Mouse (Mus musculus) C2C12 (cell line): ENCODE measurements around the gene Zfp266. TPM values are rescaled to one million over a fixed set of nuclear protein-coding genes. Genes with fewer than 3 reads are reported as not detected.

ENCODE experiments used
- H3K27me3 ChIP-seq: one replicate; pipeline ENCODE4 v1.6.1; 2011; ENCODE audit not compliant: control insufficient read depth, insufficient read depth, insufficient read length
- H3K36me3 ChIP-seq: one replicate; pipeline ENCODE4 v1.6.1; 2011; ENCODE audit not compliant: control insufficient read depth, insufficient read depth
- H3K4me3 ChIP-seq: one replicate; pipeline ENCODE4 v1.5.1; 2011; ENCODE audit warnings: mild to moderate bottlenecking, control low read depth; ENCODE audit not compliant: poor library complexity, insufficient read depth, severe bottlenecking
- H3K79me2 ChIP-seq: one replicate; pipeline ENCODE4 v1.6.1; 2011; ENCODE audit not compliant: control insufficient read depth, insufficient read depth
- H3K79me3 ChIP-seq: one replicate; pipeline ENCODE4 v1.6.1; 2011; ENCODE audit warnings: low read depth, control low read depth
- H3ac ChIP-seq: one replicate; pipeline ENCODE3; 2011; ENCODE audit warnings: low read depth; ENCODE audit not compliant: control insufficient read depth, insufficient read length
- CEBPB ChIP-seq: IDR thresholded peaks from one replicate; pipeline ENCODE4 v1.6.1; 2011; ENCODE audit warnings: low read depth, mild to moderate bottlenecking, control low read depth, moderate library complexity
- CTCF ChIP-seq: IDR thresholded peaks from one replicate; pipeline ENCODE4 v1.5.1; 2011; ENCODE audit not compliant: control insufficient read depth, insufficient read depth, insufficient read length
- FOSL1 ChIP-seq: IDR thresholded peaks from one replicate; pipeline ENCODE4 v1.8.0; 2011; ENCODE audit warnings: mild to moderate bottlenecking, low read length; ENCODE audit not compliant: poor library complexity, insufficient read depth, severe bottlenecking
- MAX ChIP-seq: IDR thresholded peaks from one replicate; pipeline ENCODE4 v1.6.1; 2011; ENCODE audit warnings: mild to moderate bottlenecking, control low read depth
- MYOD1 ChIP-seq: IDR thresholded peaks from one replicate; pipeline ENCODE4 v1.6.1; 2011; ENCODE audit warnings: low read depth; ENCODE audit not compliant: control insufficient read depth, insufficient read length
- MYOG ChIP-seq: IDR thresholded peaks from one replicate; pipeline ENCODE4 v1.6.1; 2011; ENCODE audit not compliant: control insufficient read depth, insufficient read length; ENCODE audit errors: extremely low read depth
- USF1 ChIP-seq: IDR thresholded peaks from one replicate; pipeline ENCODE4 v1.6.1; 2011; ENCODE audit warnings: low read depth, mild to moderate bottlenecking, control low read depth, moderate library complexity
- polyA plus RNA-seq: library from polyadenylated mRNA; unstranded; fragments of >200 nt; fragmentation: generic; extraction: Trizol; gene quantifications from one replicate; pipeline ENCODE4 v1.2.1, GENCODE M21; 2012; ENCODE audit warnings: missing spikeins

Gene Zfp266
- polyA plus RNA-seq, 1 experiment, result 7.5 TPM

GRCm38 (mm10) chr9:20519949-20520348, 1.3 kb downstream of the Zfp266 start:
- H3K79me3 ChIP-seq, result peaks cover 54% of the 10 kb centered on the region
- peak overlapping the region; percentile 56 for H3K4me3 ChIP-seq

GRCm38 (mm10) chr9:20518708-20519107, 2.5 kb downstream of the Zfp266 start:
- peaks cover 52% of the 10 kb centered on the region for H3K36me3 ChIP-seq
- TF ChIP-seq MYOD1, result no peak
- no peak for TF ChIP-seq MAX
- TF ChIP-seq MYOG, result no peak
- no peak for TF ChIP-seq USF1
- no peak for TF ChIP-seq CEBPB
- TF ChIP-seq FOSL1, result no peak
- no peak for TF ChIP-seq CTCF

More at GRCm38 (mm10) chr9:20519949-20520348, 1.3 kb downstream of the Zfp266 start:
- no peaks in the 10 kb centered on the region for H3K27me3 ChIP-seq
- peaks cover 63% of the 10 kb centered on the region for H3K79me2 ChIP-seq
- no peak overlapping the region for H3ac ChIP-seq
- no peak for TF ChIP-seq FOSL1
- no peak for TF ChIP-seq CEBPB
- TF ChIP-seq USF1, result no peak
- no peak for TF ChIP-seq MYOD1
- TF ChIP-seq CTCF, result no peak
- TF ChIP-seq MYOG, result no peak
- TF ChIP-seq MAX, result no peak
- H3K36me3 ChIP-seq, result peaks cover 40% of the 10 kb centered on the region

GRCm38 (mm10) chr9:20517727-20518126, 3.5 kb downstream of the Zfp266 start:
- peaks cover 73% of the 10 kb centered on the region for H3K79me3 ChIP-seq
- peaks cover 85% of the 10 kb centered on the region for H3K79me2 ChIP-seq
- H3K36me3 ChIP-seq, result peaks cover 56% of the 10 kb centered on the region
- H3K27me3 ChIP-seq, result no peaks in the 10 kb centered on the region
- H3ac ChIP-seq, result no peak overlapping the region
- no peak overlapping the region for H3K4me3 ChIP-seq
- TF ChIP-seq FOSL1 (no peak), CEBPB (no peak), USF1 (no peak), CTCF (no peak), MYOD1 (no peak), MYOG (no peak), MAX (no peak)

More at GRCm38 (mm10) chr9:20518708-20519107, 2.5 kb downstream of the Zfp266 start:
- no peak overlapping the region for H3ac ChIP-seq
- H3K4me3 ChIP-seq, result no peak overlapping the region
- H3K79me3 ChIP-seq, result peaks cover 64% of the 10 kb centered on the region
- no peaks in the 10 kb centered on the region for H3K27me3 ChIP-seq
- peaks cover 75% of the 10 kb centered on the region for H3K79me2 ChIP-seq

GRCm38 (mm10) chr9:20514016-20514415, 7.2 kb downstream of the Zfp266 start:
- TF ChIP-seq CEBPB, result no peak
- TF ChIP-seq USF1, result no peak
- no peak for TF ChIP-seq MYOG
- no peak for TF ChIP-seq MYOD1
- no peak for TF ChIP-seq MAX
- TF ChIP-seq CTCF, result no peak
- TF ChIP-seq FOSL1, result no peak
- Histone ChIP-seq H3K79me2 (peaks cover 100% of the 10 kb centered on the region), H3K4me3 (no peak overlapping the region), H3ac (no peak overlapping the region), H3K36me3 (peaks cover 68% of the 10 kb centered on the region), H3K79me3 (peaks cover 84% of the 10 kb centered on the region), H3K27me3 (no peaks in the 10 kb centered on the region)

- H3ac ChIP-seq, result no peak overlapping the region
- H3K27me3 ChIP-seq, result no peaks in the 10 kb centered on the region
- peaks cover 77% of the 10 kb centered on the region for H3K79me3 ChIP-seq
- peaks cover 99% of the 10 kb centered on the region for H3K79me2 ChIP-seq
- H3K36me3 ChIP-seq, result peaks cover 59% of the 10 kb centered on the region
- H3K4me3 ChIP-seq, result no peak overlapping the region
- TF ChIP-seq CEBPB (no peak), USF1 (no peak), MYOG (no peak), FOSL1 (no peak), MAX (no peak), CTCF (no peak), MYOD1 (no peak)
Measured at GRCm38 (mm10) chr9:20512714-20513113, 8.5 kb downstream of the Zfp266 start.

- TF ChIP-seq CEBPB (no peak), USF1 (no peak), MYOD1 (no peak), MAX (no peak), FOSL1 (no peak), MYOG (no peak), CTCF (no peak)
- Histone ChIP-seq H3K36me3 (peaks cover 56% of the 10 kb centered on the region), H3K27me3 (no peaks in the 10 kb centered on the region), H3K79me3 (peaks cover 74% of the 10 kb centered on the region), H3K4me3 (no peak overlapping the region), H3ac (no peak overlapping the region), H3K79me2 (peaks cover 98% of the 10 kb centered on the region)
Measured at GRCm38 (mm10) chr9:20511645-20512044, 9.6 kb downstream of the Zfp266 start.
